Mouse (Mus musculus) cerebral cortex, adult 2 months (tissue): ENCODE measurements around the gene Creg2.

Experiments used
- WGBS: fragments of 180-500 bp; shearing (Covaris S2); methylation state at CpG from one replicate; pipeline ENCODE4 v1.1.7; 2018; 5-methylcytosine and 5-hydroxymethylcytosine counted together

Gene Creg2

GRCm38 (mm10) chr1:39650435-39651240 lies 636 bp downstream of the Creg2 start:
- WGBS: under 1% methylated on average over 73 of the region's 73 CpGs

- 7% methylated on average over 17 of the region's 17 CpGs for WGBS
Measured at GRCm38 (mm10) chr1:39649691-39650434, 1.4 kb downstream of the Creg2 start.

- 42% methylated on average over 7 of the region's 7 CpGs for WGBS
Measured at GRCm38 (mm10) chr1:39648584-39648983, 2.7 kb downstream of the Creg2 start.

GRCm38 (mm10) chr1:39645905-39646759 lies 5.1 kb downstream of the Creg2 start:
- WGBS: 36% methylated on average over 8 of the region's 8 CpGs

- WGBS: 70% methylated on average over 1 of the region's 1 CpGs
Measured at GRCm38 (mm10) chr1:39644333-39644732, 6.9 kb downstream of the Creg2 start.

- 88% methylated on average over 7 of the region's 7 CpGs for WGBS
Measured at GRCm38 (mm10) chr1:39641667-39642066, 9.6 kb downstream of the Creg2 start.

GRCm38 (mm10) chr1:39637139-39637538 lies 14.1 kb downstream of the Creg2 start:
- WGBS: 37% methylated on average over 8 of the region's 8 CpGs

- WGBS: 22% methylated on average over 5 of the region's 5 CpGs
Measured at GRCm38 (mm10) chr1:39636660-39637059, 14.6 kb downstream of the Creg2 start.

GRCm38 (mm10) chr1:39636196-39636595 lies 15.1 kb downstream of the Creg2 start:
- WGBS: 15% methylated on average over 5 of the region's 5 CpGs

- WGBS: 86% methylated on average over 9 of the region's 9 CpGs
Measured at GRCm38 (mm10) chr1:39628606-39629005, 22.7 kb downstream of the Creg2 start.

GRCm38 (mm10) chr1:39625491-39625890 lies 25.8 kb downstream of the Creg2 start:
- 52% methylated on average over 3 of the region's 3 CpGs for WGBS

GRCm38 (mm10) chr1:39623729-39624128 lies 27.5 kb downstream of the Creg2 start:
- WGBS: 74% methylated on average over 1 of the region's 1 CpGs

- 95% methylated on average over 5 of the region's 5 CpGs for WGBS
Measured at GRCm38 (mm10) chr1:39623106-39623505, 28.2 kb downstream of the Creg2 start.

GRCm38 (mm10) chr1:39618524-39618923 lies 32.8 kb downstream of the Creg2 start:
- WGBS: 49% methylated on average over 8 of the region's 8 CpGs

- WGBS: 71% methylated on average over 6 of the region's 6 CpGs
Measured at GRCm38 (mm10) chr1:39615526-39615925, 35.7 kb downstream of the Creg2 start.

- WGBS: 27% methylated on average over 11 of the region's 11 CpGs
Measured at GRCm38 (mm10) chr1:39614462-39615279, 36.6 kb downstream of the Creg2 start.

- WGBS: 91% methylated on average over 3 of the region's 3 CpGs
Measured at GRCm38 (mm10) chr1:39613061-39613460, 38.2 kb downstream of the Creg2 start.

- 85% methylated on average over 5 of the region's 5 CpGs for WGBS
Measured at GRCm38 (mm10) chr1:39612491-39612890, 38.8 kb downstream of the Creg2 start.

- 72% methylated on average over 8 of the region's 8 CpGs for WGBS
Measured at GRCm38 (mm10) chr1:39608534-39608933, 42.7 kb downstream of the Creg2 start.

- 97% methylated on average over 3 of the region's 3 CpGs for WGBS
Measured at GRCm38 (mm10) chr1:39602477-39602876, 48.8 kb downstream of the Creg2 start.

GRCm38 (mm10) chr1:39598726-39599125 lies 52.5 kb downstream of the Creg2 start:
- 37% methylated on average over 11 of the region's 11 CpGs for WGBS
